Mouse (Mus musculus): ENCODE measurements at regions not wholly inside any gene's neighbourhood (a gene's known extent, or its start where the extent isn't known, plus 50 kb on each side); places are given as distances from the start of the nearest gene placed in this dataset.

GRCm38 (mm10) chrX:70899720-70900479 is 150.2 kb upstream of the Mamld1 start:
- WGBS, result 54% methylated on average over 8 of the region's 8 CpGs
- peak; percentile 1 for DNase-seq (ENCODE audit: low spot score)
- no peak overlapping the region for H3K4me2 ChIP-seq (ENCODE audit: low read depth, low read length)
- no peak for ATAC-seq
- H3K4me3 ChIP-seq (ENCODE audit: low read length), result no peak overlapping the region
- TF ChIP-seq CTCF (IDR thresholded peaks at IDR 0.05; ENCODE audit: low read depth), result no peak
- no peaks in the 10 kb centered on the region for H3K9me3 ChIP-seq (ENCODE audit: low read length)
- no peaks in the 10 kb centered on the region for H3K4me1 ChIP-seq (ENCODE audit: insufficient read depth, low read length)
- H3K36me3 ChIP-seq (ENCODE audit: insufficient read depth, low read length), result no peaks in the 10 kb centered on the region
- H3K27ac ChIP-seq, result no peak overlapping the region
- no peaks in the 10 kb centered on the region for H3K27me3 ChIP-seq (ENCODE audit: insufficient read depth, low read length)
- H3K9ac ChIP-seq (replicated peaks; ENCODE audit: low read length), result no peak overlapping the region

DNA sequence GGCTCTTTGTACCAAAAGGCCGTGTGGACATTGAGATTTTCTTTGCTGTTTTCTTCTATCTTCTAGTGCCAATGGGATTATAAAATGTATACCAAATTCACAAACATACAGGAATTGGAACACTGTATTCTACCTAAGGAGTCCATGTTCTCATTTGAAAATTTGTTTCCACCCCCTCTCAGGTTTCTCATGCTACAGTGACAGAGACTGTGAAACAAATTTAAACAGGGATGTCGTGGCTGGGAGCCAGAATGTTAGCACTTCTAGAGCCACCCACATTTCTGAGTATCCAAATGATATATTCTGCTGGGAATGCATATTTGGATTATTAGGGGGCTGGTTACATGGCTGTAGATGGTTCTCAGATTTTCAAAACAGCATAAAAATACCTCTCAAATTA is 124.4 kb upstream of the Mamld1 start:
- Histone ChIP-seq H3K27ac (no peak overlapping the region), H3K4me3 (ENCODE audit: low read length) (no peak overlapping the region), H3K36me3 (ENCODE audit: insufficient read depth, low read length) (no peaks in the 10 kb centered on the region), H3K4me2 (ENCODE audit: low read depth, low read length) (no peak overlapping the region), H3K9me3 (ENCODE audit: low read length) (no peaks in the 10 kb centered on the region), H3K4me1 (ENCODE audit: insufficient read depth, low read length) (no peaks in the 10 kb centered on the region), H3K27me3 (ENCODE audit: insufficient read depth, low read length) (no peaks in the 10 kb centered on the region), H3K9ac (replicated peaks; ENCODE audit: low read length) (no peak overlapping the region)
- no peak for TF ChIP-seq CTCF (IDR thresholded peaks at IDR 0.05; ENCODE audit: low read depth)
- DNase-seq (ENCODE audit: low spot score), result no peak
- ATAC-seq, result no peak
- 58% methylated on average over 2 of the region's 2 CpGs for WGBS

DNA sequence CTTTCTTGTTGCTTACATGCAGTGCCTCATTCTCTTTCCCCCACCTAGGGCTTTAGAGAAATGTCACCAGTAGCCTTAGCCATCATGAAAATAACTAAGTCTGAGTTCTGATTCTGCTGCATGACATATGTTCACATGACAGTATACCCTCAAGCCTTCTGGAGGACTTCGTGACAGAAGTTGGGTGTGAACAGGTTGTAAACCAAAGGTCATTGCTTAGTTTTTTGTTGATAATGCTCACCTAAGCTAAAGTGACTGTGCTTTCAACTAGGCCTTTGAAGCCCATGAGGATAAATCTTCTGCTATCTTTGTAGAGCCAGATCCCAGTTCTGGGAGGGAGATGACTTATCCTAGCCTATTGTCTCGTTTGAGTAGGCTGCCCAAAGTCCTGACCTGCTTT is 118.1 kb upstream of the Mamld1 start:
- no peak overlapping the region for H3K4me3 ChIP-seq (ENCODE audit: low read length)
- H3K27me3 ChIP-seq (ENCODE audit: insufficient read depth, low read length), result no peaks in the 10 kb centered on the region
- no peak for TF ChIP-seq CTCF (IDR thresholded peaks at IDR 0.05; ENCODE audit: low read depth)
- H3K9ac ChIP-seq (replicated peaks; ENCODE audit: low read length), result no peak overlapping the region
- WGBS, result 72% methylated on average over 2 of the region's 2 CpGs
- DNase-seq (ENCODE audit: low spot score), result no peak
- no peaks in the 10 kb centered on the region for H3K4me1 ChIP-seq (ENCODE audit: insufficient read depth, low read length)
- H3K9me3 ChIP-seq (ENCODE audit: low read length), result no peaks in the 10 kb centered on the region
- ATAC-seq, result no peak
- no peaks in the 10 kb centered on the region for H3K36me3 ChIP-seq (ENCODE audit: insufficient read depth, low read length)
- H3K27ac ChIP-seq, result no peak overlapping the region
- no peak overlapping the region for H3K4me2 ChIP-seq (ENCODE audit: low read depth, low read length)

GRCm38 (mm10) chrX:70945382-70945781 is 104.7 kb upstream of the Mamld1 start:
- Histone ChIP-seq H3K4me2 (ENCODE audit: low read depth, low read length) (no peak overlapping the region), H3K4me3 (ENCODE audit: low read length) (no peak overlapping the region), H3K9me3 (ENCODE audit: low read length) (no peaks in the 10 kb centered on the region), H3K27ac (no peak overlapping the region), H3K27me3 (ENCODE audit: insufficient read depth, low read length) (no peaks in the 10 kb centered on the region), H3K4me1 (ENCODE audit: insufficient read depth, low read length) (no peaks in the 10 kb centered on the region), H3K36me3 (ENCODE audit: insufficient read depth, low read length) (no peaks in the 10 kb centered on the region), H3K9ac (replicated peaks; ENCODE audit: low read length) (no peak overlapping the region)
- WGBS, result 62% methylated on average over 2 of the region's 2 CpGs
- ATAC-seq (0 out of 2 replicates have a peak, but pooled peaks have one; percentile 2), DNase-seq (ENCODE audit: low spot score) (no peak)
- no peak for TF ChIP-seq CTCF (IDR thresholded peaks at IDR 0.05; ENCODE audit: low read depth)

GRCm38 (mm10) chrX:70946052-70946451 is 104.0 kb upstream of the Mamld1 start:
- 34% methylated on average over 8 of the region's 8 CpGs for WGBS
- Histone ChIP-seq H3K27me3 (ENCODE audit: insufficient read depth, low read length) (no peaks in the 10 kb centered on the region), H3K4me3 (ENCODE audit: low read length) (no peak overlapping the region), H3K4me2 (ENCODE audit: low read depth, low read length) (no peak overlapping the region), H3K4me1 (ENCODE audit: insufficient read depth, low read length) (no peaks in the 10 kb centered on the region), H3K36me3 (ENCODE audit: insufficient read depth, low read length) (no peaks in the 10 kb centered on the region), H3K9ac (replicated peaks; ENCODE audit: low read length) (no peak overlapping the region), H3K27ac (no peak overlapping the region), H3K9me3 (ENCODE audit: low read length) (no peaks in the 10 kb centered on the region)
- no peak for TF ChIP-seq CTCF (IDR thresholded peaks at IDR 0.05; ENCODE audit: low read depth)
- ATAC-seq, result peak; percentile 75
- DNase-seq (ENCODE audit: low spot score), result peak; percentile 49

GRCm38 (mm10) chrX:70949232-70949631 is 100.8 kb upstream of the Mamld1 start:
- Histone ChIP-seq H3K9me3 (ENCODE audit: low read length) (no peaks in the 10 kb centered on the region), H3K27me3 (ENCODE audit: insufficient read depth, low read length) (no peaks in the 10 kb centered on the region), H3K4me3 (ENCODE audit: low read length) (no peak overlapping the region), H3K36me3 (ENCODE audit: insufficient read depth, low read length) (no peaks in the 10 kb centered on the region), H3K4me2 (ENCODE audit: low read depth, low read length) (no peak overlapping the region), H3K9ac (replicated peaks; ENCODE audit: low read length) (no peak overlapping the region), H3K4me1 (ENCODE audit: insufficient read depth, low read length) (no peaks in the 10 kb centered on the region), H3K27ac (no peak overlapping the region)
- WGBS, result 70% methylated on average over 3 of the region's 3 CpGs
- DNase-seq (ENCODE audit: low spot score) (no peak), ATAC-seq (no peak)
- TF ChIP-seq CTCF (IDR thresholded peaks at IDR 0.05; ENCODE audit: low read depth), result no peak

GRCm38 (mm10) chrX:70953022-70953421 is 97.0 kb upstream of the Mamld1 start:
- DNase-seq (ENCODE audit: low spot score) (no peak), ATAC-seq (no peak)
- H3K4me1 ChIP-seq (ENCODE audit: insufficient read depth, low read length), result no peaks in the 10 kb centered on the region
- 88% methylated on average over 3 of the region's 3 CpGs for WGBS
- TF ChIP-seq CTCF (IDR thresholded peaks at IDR 0.05; ENCODE audit: low read depth), result no peak
- H3K4me3 ChIP-seq (ENCODE audit: low read length), result no peak overlapping the region
- H3K27me3 ChIP-seq (ENCODE audit: insufficient read depth, low read length), result no peaks in the 10 kb centered on the region
- H3K9ac ChIP-seq (replicated peaks; ENCODE audit: low read length), result no peak overlapping the region
- no peaks in the 10 kb centered on the region for H3K9me3 ChIP-seq (ENCODE audit: low read length)
- H3K36me3 ChIP-seq (ENCODE audit: insufficient read depth, low read length), result no peaks in the 10 kb centered on the region
- H3K27ac ChIP-seq, result no peak overlapping the region
- no peak overlapping the region for H3K4me2 ChIP-seq (ENCODE audit: low read depth, low read length)
